Mouse (Mus musculus): ENCODE results near the gene Pop7. TPM values are rescaled to one million over a fixed set of nuclear protein-coding genes. Genes with fewer than 3 reads are reported as not detected.

The Pop7 gene
- polyA plus RNA-seq, 1 experiment from 2014 or later, result 48.1 TPM

DNA sequence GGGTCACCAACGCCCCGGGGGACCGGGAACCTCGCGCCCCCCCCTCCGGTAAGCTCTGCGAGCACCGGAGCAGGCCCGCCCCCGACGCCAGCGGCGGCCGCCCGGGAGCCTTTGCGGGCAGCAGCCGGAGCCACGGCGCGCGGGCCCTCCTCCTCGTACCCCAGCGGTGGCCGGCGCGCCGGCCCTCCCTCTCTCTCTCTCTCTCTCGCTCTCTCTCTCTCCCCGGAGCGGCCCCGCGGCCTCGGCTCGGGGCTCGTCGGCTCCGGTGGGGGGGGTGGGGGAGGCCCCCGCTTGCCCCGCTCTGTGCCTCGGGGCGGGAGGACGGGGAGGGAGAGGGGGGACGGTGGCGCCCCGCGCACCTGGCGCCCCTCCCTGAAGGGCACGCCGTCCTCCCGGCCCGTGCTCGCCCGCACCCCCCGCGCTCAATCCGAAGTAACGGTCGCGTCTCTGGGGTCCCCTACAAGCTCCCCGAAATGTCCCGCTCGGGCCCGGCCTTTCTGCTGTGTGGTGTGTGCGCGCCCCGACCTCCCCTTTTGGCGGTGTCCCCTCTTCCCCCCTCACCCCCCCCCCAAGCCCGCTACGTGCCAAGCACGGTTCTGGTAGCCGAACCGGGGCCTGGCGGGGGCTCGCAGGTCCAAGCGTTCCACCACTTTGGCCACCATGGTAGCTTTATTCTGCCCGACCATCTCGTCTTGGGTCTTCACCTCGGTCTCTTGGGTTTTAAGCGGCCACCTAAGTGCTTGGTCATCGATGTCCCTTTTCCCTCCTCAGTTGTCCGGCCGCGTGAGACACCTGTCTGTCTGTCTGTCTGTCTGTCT is 8.5 kb upstream of the Pop7 start:
- Histone ChIP-seq H3K4me3 (replicated peaks; ENCODE audit: low read length) (peak overlapping the region; percentile 94), H3K36me3 (ENCODE audit: control insufficient read depth, insufficient read depth, low read length) (no peaks in the 10 kb centered on the region), H3K4me1 (ENCODE audit: control insufficient read depth, insufficient read depth, low read length) (peaks cover 20% of the 10 kb centered on the region), H3K27ac (ENCODE audit: low read length) (peak overlapping the region; percentile 79), H3K9ac (ENCODE audit: low read length) (peak overlapping the region; percentile 99), H3K9me3 (replicated peaks; ENCODE audit: control insufficient read depth, low read length) (no peaks in the 10 kb centered on the region), H3K4me2 (ENCODE audit: low read depth, low read length) (peak overlapping the region; percentile 89), H3K27me3 (ENCODE audit: control insufficient read depth, insufficient read depth, low read length) (no peaks in the 10 kb centered on the region)
- WGBS, result under 1% methylated on average over 50 of the region's 83 CpGs
- ATAC-seq (ENCODE audit: insufficient read depth, low FRiP score), result peak; percentile 34; the same call in 1 of the 2 replicates

DNA sequence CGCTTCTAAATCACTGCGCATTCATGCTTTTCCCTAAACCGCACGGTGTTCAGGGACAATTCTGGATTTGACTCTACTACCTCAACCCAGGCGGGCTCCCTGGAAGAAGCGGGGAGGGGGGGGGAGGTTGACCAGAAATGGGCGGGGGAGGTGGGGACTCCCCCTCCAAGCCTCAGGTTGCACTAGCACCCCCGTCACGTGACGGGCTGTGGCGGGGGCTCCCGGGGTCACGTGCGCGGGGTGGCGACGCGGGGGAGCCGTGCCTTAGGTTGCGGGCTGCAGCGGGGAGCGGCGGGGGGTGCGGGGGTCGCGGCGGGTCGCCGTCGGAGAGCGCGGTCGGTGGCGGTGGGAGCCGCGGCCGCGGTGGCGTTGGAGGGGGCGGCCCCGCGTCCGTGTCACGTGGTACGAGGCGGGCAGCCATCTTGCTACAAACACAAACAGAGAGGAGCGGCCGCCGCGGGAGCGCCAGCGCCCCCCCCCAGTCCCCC is 7.7 kb upstream of the Pop7 start:
- 2% methylated on average over 42 of the region's 52 CpGs for WGBS
- H3K4me2 ChIP-seq (ENCODE audit: low read depth, low read length), result peak overlapping the region; percentile 89
- H3K9me3 ChIP-seq (replicated peaks; ENCODE audit: control insufficient read depth, low read length), result no peaks in the 10 kb centered on the region
- H3K4me1 ChIP-seq (ENCODE audit: control insufficient read depth, insufficient read depth, low read length), result peaks cover 20% of the 10 kb centered on the region
- no peaks in the 10 kb centered on the region for H3K27me3 ChIP-seq (ENCODE audit: control insufficient read depth, insufficient read depth, low read length)
- peak overlapping the region; percentile 79 for H3K27ac ChIP-seq (ENCODE audit: low read length)
- H3K9ac ChIP-seq (ENCODE audit: low read length), result peak overlapping the region; percentile 99
- H3K4me3 ChIP-seq (replicated peaks; ENCODE audit: low read length), result peak overlapping the region; percentile 94
- ATAC-seq (ENCODE audit: insufficient read depth, low FRiP score), result peak; percentile 79
- no peaks in the 10 kb centered on the region for H3K36me3 ChIP-seq (ENCODE audit: control insufficient read depth, insufficient read depth, low read length)

DNA sequence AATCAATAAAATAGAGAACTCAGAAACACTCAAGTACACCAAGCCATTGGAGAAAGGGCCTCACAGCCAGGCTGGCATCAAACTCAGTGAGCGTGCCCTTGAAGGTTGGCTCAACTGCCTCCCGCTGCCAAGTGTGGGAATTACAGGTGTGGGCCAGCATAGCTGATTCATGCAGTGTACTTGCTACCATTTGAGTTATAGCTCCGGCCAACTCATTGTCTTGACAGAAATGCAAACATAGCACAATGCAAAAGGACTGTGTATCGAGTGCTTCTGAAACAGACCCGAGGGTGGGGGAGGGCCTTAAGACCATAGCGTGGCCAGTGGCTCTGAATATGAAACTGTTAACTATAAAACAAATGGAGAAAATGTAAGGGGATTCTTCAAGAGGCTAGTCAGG is 1.7 kb upstream of the Pop7 start:
- Histone ChIP-seq H3K27me3 (ENCODE audit: control insufficient read depth, insufficient read depth, low read length) (no peaks in the 10 kb centered on the region), H3K4me3 (replicated peaks; ENCODE audit: low read length) (no peak overlapping the region), H3K9me3 (replicated peaks; ENCODE audit: control insufficient read depth, low read length) (no peaks in the 10 kb centered on the region), H3K4me2 (ENCODE audit: low read depth, low read length) (no peak overlapping the region), H3K27ac (ENCODE audit: low read length) (no peak overlapping the region), H3K4me1 (ENCODE audit: control insufficient read depth, insufficient read depth, low read length) (peaks cover 15% of the 10 kb centered on the region), H3K36me3 (ENCODE audit: control insufficient read depth, insufficient read depth, low read length) (no peaks in the 10 kb centered on the region), H3K9ac (ENCODE audit: low read length) (no peak overlapping the region)
- 74% methylated on average over 6 of the region's 6 CpGs for WGBS
- ATAC-seq (ENCODE audit: insufficient read depth, low FRiP score), result no peak

DNA sequence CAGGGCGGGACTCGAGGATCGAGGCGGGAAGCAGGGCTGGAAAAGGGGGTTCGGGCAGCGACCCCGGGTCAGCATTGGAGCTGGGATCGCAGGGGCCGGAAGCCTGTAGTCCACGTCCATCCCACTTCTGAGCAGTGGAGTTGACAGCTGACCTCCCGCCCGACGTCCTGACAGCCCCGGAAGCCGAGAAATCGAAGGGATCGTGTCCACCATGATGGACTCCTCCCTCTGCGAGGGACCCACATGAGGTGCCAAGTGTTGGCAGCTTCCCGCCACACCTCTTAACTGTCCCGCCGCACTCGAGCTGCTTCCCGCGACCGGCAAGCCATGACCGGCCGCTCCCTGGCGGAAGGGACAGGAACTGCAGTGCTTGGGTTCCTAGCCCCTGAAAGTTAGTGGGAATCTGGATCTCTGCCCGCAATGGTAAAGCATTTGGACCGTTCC is 371 bp upstream of the Pop7 start:
- Histone ChIP-seq H3K9me3 (replicated peaks; ENCODE audit: control insufficient read depth, low read length) (no peaks in the 10 kb centered on the region), H3K27me3 (ENCODE audit: control insufficient read depth, insufficient read depth, low read length) (no peaks in the 10 kb centered on the region), H3K27ac (ENCODE audit: low read length) (peak overlapping the region; percentile 93), H3K9ac (ENCODE audit: low read length) (peak overlapping the region; percentile 88), H3K4me1 (ENCODE audit: control insufficient read depth, insufficient read depth, low read length) (peaks cover 15% of the 10 kb centered on the region), H3K4me3 (replicated peaks; ENCODE audit: low read length) (peak overlapping the region; percentile 86), H3K4me2 (ENCODE audit: low read depth, low read length) (peak overlapping the region; percentile 75), H3K36me3 (ENCODE audit: control insufficient read depth, insufficient read depth, low read length) (no peaks in the 10 kb centered on the region)
- WGBS, result under 1% methylated on average over 30 of the region's 30 CpGs
- ATAC-seq (ENCODE audit: insufficient read depth, low FRiP score), result peak; percentile 89

DNA sequence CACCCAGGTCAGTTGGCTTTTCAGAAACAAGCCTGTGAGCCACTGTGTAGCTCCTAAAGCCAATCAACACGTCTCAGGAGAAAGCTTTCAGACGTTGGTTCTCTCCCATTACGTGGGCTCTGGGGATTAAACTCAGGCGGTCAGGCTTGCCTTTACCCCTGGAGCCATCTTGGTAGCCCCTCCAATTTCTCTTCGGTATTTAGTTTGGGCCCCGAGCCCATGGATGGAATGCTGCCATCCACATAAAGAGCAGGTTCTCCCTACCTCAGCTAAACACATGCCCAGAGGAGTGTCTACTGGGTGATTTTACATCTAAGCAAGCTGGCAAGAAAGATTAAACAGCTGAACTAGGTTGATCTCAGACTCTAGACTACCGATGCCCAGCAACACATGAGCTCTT is 2.1 kb downstream of the Pop7 start:
- H3K4me1 ChIP-seq (ENCODE audit: control insufficient read depth, insufficient read depth, low read length), result peaks cover 15% of the 10 kb centered on the region
- ATAC-seq (ENCODE audit: insufficient read depth, low FRiP score), result no peak
- H3K36me3 ChIP-seq (ENCODE audit: control insufficient read depth, insufficient read depth, low read length), result no peaks in the 10 kb centered on the region
- no peak overlapping the region for H3K27ac ChIP-seq (ENCODE audit: low read length)
- no peak overlapping the region for H3K9ac ChIP-seq (ENCODE audit: low read length)
- H3K4me3 ChIP-seq (replicated peaks; ENCODE audit: low read length), result no peak overlapping the region
- no peaks in the 10 kb centered on the region for H3K9me3 ChIP-seq (replicated peaks; ENCODE audit: control insufficient read depth, low read length)
- H3K4me2 ChIP-seq (ENCODE audit: low read depth, low read length), result no peak overlapping the region
- WGBS, result 93% methylated on average over 7 of the region's 7 CpGs
- H3K27me3 ChIP-seq (ENCODE audit: control insufficient read depth, insufficient read depth, low read length), result no peaks in the 10 kb centered on the region

DNA sequence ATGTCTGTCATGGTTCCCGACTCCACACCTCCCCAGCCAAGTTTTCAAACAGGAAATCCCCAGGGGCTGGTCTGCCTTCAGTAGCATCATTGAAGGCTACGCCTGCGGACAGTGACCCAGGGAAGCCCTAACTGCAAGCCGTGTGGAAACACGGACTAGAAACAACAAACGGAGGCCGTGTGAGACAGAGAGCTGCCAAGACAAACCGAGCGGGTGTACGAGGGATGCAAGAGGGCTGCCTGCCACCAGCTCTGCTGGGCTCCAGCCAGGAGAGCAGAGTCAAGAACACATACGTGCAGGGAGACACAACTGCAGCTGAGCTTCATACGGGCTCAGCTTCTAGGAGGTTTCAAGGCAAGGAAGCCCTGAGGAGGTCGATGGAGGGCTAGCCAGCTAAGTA is 8.5 kb downstream of the Pop7 start:
- H3K9me3 ChIP-seq (replicated peaks; ENCODE audit: control insufficient read depth, low read length), result no peaks in the 10 kb centered on the region
- ATAC-seq (ENCODE audit: insufficient read depth, low FRiP score), result no peak
- H3K4me2 ChIP-seq (ENCODE audit: low read depth, low read length), result no peak overlapping the region
- no peak overlapping the region for H3K27ac ChIP-seq (ENCODE audit: low read length)
- 74% methylated on average over 13 of the region's 13 CpGs for WGBS
- H3K9ac ChIP-seq (ENCODE audit: low read length), result no peak overlapping the region
- no peak overlapping the region for H3K4me3 ChIP-seq (replicated peaks; ENCODE audit: low read length)
- no peaks in the 10 kb centered on the region for H3K27me3 ChIP-seq (ENCODE audit: control insufficient read depth, insufficient read depth, low read length)
- H3K36me3 ChIP-seq (ENCODE audit: control insufficient read depth, insufficient read depth, low read length), result no peaks in the 10 kb centered on the region
- H3K4me1 ChIP-seq (ENCODE audit: control insufficient read depth, insufficient read depth, low read length), result 0 out of 2 replicates have a peak, but pooled peaks cover 4% of the 10 kb centered on the region

DNA sequence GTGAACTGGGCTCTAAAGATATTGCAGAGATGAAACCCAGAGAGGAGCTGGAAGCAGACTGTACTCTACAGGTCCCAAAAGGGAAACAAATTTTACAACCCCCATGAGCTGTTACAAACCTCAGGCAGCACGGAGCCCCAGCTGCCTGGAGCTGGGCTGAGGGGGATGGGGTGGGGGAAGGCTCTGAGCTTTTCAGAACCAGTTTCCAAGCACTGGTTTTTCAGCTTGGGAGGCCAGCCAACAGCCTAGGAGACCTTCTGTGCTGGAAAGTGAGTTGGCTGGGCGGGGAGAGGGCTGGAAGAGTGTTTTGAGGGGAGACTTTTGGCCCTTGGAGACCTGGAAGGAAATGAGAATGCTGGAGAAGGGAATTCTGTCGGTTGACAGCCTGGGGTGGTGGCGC is 10.8 kb downstream of the Pop7 start:
- Histone ChIP-seq H3K36me3 (ENCODE audit: control insufficient read depth, insufficient read depth, low read length) (no peaks in the 10 kb centered on the region), H3K9me3 (replicated peaks; ENCODE audit: control insufficient read depth, low read length) (no peaks in the 10 kb centered on the region), H3K4me1 (ENCODE audit: control insufficient read depth, insufficient read depth, low read length) (0 out of 2 replicates have a peak, but pooled peaks cover 4% of the 10 kb centered on the region), H3K27ac (ENCODE audit: low read length) (no peak overlapping the region), H3K4me2 (ENCODE audit: low read depth, low read length) (no peak overlapping the region), H3K9ac (ENCODE audit: low read length) (0 out of 2 replicates have a peak overlapping the region, but pooled peaks have one; percentile 39), H3K27me3 (ENCODE audit: control insufficient read depth, insufficient read depth, low read length) (no peaks in the 10 kb centered on the region), H3K4me3 (replicated peaks; ENCODE audit: low read length) (no peak overlapping the region)
- ATAC-seq (ENCODE audit: insufficient read depth, low FRiP score), result 0 out of 2 replicates have a peak, but pooled peaks have one; percentile 37
- WGBS, result 43% methylated on average over 4 of the region's 4 CpGs

DNA sequence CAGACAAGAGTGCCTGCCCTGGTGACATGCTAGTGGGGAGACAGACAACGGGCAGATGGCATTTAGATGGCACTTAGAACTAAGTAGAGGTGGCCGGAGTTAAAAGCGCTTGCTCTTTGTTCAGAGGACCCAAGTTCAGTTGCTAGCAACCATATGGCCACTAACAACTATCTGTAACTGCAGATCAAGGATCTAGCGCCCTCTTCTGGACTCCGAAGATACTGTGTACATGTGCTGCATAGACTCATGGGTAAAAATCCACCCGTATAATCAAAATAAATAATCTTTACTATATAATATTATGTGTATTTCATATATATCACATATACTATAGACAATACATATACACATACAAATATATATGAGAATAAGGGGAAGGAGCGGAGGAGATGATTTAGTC is 14.7 kb downstream of the Pop7 start:
- Histone ChIP-seq H3K4me2 (ENCODE audit: low read depth, low read length) (no peak overlapping the region), H3K9ac (ENCODE audit: low read length) (no peak overlapping the region), H3K9me3 (replicated peaks; ENCODE audit: control insufficient read depth, low read length) (no peaks in the 10 kb centered on the region), H3K27me3 (ENCODE audit: control insufficient read depth, insufficient read depth, low read length) (no peaks in the 10 kb centered on the region), H3K4me3 (replicated peaks; ENCODE audit: low read length) (no peak overlapping the region), H3K27ac (ENCODE audit: low read length) (no peak overlapping the region), H3K4me1 (ENCODE audit: control insufficient read depth, insufficient read depth, low read length) (0 out of 2 replicates have a peak, but pooled peaks cover 10% of the 10 kb centered on the region), H3K36me3 (ENCODE audit: control insufficient read depth, insufficient read depth, low read length) (no peaks in the 10 kb centered on the region)
- no peak for ATAC-seq (ENCODE audit: insufficient read depth, low FRiP score)
- WGBS, result 84% methylated on average over 7 of the region's 7 CpGs

DNA sequence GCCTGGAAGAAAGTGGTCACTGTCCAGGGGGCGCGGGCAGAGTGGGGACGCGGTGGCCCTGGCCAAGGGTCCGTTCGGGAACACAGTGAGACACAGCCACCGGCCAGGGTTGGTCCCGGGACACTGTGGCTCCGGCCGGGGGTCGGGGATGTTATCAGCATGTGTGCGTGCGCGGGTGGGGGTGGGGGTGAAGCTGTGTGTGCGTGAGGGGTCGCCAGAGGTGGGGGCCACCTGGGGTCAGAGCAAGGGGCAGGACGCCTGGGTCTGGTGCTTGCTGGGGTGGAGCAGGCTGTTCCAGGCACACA is 16.5 kb downstream of the Pop7 start:
- Histone ChIP-seq H3K4me3 (replicated peaks; ENCODE audit: low read length) (peak overlapping the region; percentile 32), H3K4me2 (ENCODE audit: low read depth, low read length) (peak overlapping the region; percentile 46), H3K9ac (ENCODE audit: low read length) (peak overlapping the region; percentile 49), H3K9me3 (replicated peaks; ENCODE audit: control insufficient read depth, low read length) (no peaks in the 10 kb centered on the region), H3K36me3 (ENCODE audit: control insufficient read depth, insufficient read depth, low read length) (no peaks in the 10 kb centered on the region), H3K4me1 (ENCODE audit: control insufficient read depth, insufficient read depth, low read length) (0 out of 2 replicates have a peak, but pooled peaks cover 6% of the 10 kb centered on the region), H3K27ac (ENCODE audit: low read length) (no peak overlapping the region), H3K27me3 (ENCODE audit: control insufficient read depth, insufficient read depth, low read length) (no peaks in the 10 kb centered on the region)
- 2% methylated on average over 17 of the region's 17 CpGs for WGBS
- no peak for ATAC-seq (ENCODE audit: insufficient read depth, low FRiP score)
